Mouse (Mus musculus) 3134 (cell line): Measurements from ENCODE around the gene Tuba1a.

Experiments
- DNase-seq: peaks from one replicate; pipeline ENCODE4 v3.0.0-alpha.2; 2011; ENCODE audit warnings: low spot score; ENCODE audit not compliant: insufficient read length; ENCODE audit errors: extremely low read depth

The Tuba1a gene

DNA sequence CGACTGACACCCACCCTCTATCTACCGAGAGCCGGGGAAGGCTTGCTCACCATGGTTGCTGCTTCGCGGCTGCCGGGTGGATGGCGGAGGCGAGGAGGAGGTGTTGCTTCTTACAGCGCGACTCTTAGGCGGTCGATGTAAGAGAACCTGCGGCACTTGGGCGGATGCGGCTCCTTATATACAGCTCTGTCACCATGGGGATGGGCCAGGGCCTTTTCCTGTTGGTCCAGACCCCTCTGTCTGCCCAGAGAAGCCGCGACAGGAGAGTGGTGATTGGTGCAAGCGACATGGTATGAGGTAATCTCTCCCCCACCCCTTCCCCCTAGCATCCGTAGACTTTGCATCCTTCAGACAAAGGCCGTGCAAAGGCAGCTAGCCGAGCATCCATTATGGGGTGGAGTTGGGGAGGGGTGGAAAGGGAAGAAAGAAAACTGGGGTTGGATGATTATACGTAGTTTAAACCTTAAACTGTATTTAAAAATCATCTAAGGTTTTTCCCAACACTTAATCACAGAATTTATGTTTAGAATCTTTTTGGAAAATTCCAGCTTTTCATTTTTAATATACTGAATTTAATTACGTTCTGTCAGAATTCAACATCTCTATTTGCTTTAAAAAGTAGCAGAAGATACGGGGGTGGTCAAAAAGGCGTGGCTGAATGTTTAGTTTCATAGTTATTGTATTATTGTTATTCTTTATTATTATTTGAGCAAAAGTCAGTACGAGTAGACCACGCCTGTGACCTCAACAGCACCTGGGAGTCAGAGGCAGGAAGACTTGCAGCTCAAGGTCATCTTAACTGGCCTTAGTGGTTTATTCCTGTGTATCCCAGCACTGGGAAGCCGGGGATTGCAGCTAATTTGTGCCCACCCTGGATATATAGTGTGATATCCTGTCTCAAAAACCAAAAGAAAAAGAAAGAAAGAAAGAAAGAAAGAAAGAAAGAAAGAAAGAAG is at the start of gene Tuba1a, which contains the start of gene Gm49450:
Gene Tuba1a (minus strand): TSS at position 303 of the 956 bp plus-strand sequence.
Gene Gm49450 (minus strand): TSS at position 151 of the 956 bp plus-strand sequence.
- DNase-seq = peak; percentile 91

DNA sequence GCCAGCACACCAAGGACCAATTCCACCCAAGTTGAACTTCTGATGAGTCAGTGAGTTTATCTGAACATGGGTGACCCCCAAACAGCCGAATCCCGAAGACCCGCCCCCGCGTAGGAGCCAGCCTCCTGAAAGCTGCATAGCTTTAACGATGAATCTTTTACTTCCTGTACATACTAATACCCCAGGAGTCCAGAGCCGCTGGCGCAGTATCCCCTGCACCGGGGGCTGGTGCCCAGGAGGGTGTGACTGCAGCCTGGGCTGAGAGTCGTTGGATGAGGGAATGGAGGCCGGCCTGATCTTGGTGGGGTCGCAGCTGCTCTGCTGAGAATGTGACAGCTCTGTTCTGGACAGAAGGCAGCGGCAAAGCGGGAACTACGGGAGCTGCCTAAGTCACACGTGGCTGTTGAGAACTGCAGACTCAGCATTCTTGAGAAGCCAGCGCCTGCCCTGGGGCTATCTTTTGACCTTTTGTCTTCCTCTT is 48.0 kb upstream of the Tuba1a start:
- DNase-seq = no peak

DNA sequence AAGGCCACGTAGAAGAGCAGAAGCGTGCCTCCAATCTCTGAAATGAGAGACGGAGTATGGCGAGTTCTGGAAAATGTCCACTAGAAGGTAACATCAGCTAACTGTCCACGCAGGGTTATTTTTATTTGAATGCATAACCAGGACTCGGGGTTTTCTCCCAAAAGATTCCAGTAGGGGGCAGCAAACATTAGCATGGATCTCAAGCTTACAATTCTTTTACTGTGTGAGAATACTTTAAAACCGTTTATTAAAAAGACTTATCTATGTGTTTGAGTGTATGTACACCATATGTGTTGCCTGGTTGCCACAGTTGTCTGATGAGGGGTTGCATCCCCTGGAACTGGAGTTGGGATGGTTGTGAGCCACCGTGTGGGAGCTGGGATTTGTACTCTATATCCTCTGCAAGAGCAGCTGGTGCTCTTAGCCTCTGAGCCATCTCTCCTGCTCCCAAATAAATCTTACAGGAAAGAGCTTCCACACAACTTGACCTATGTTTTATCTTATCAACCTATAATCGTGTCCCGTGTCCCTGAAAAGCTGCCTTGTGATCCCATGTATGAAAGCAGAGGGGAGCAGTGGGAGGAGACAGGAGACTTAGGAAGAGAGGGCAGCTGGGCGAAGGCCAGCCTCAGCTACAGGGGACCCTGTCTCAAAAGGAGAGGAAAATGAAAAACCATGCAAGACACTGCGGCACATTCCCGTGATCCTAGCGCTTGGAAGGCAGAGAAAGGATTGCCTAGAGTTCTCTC is 47.2 kb upstream of the Tuba1a start:
- DNase-seq = no peak

DNA sequence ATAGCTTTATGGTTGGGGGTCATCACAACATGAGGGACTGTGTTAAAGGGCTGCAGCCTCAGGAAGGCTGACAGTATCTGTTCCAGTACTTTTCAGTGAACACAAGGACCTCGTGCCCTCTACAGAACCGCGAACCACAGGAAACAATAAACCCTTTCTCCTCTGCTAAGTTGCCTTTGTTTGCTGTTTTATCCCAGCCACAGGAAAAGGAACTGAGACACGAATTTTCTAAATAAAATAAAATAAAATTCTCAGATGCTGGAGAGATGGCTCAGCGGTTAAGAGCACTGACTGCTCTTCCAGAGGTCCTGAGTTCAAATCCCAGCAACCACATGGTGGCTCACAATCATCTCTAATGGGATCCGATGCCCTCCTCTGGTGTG is 45.3 kb upstream of the Tuba1a start:
- no peak for DNase-seq

DNA sequence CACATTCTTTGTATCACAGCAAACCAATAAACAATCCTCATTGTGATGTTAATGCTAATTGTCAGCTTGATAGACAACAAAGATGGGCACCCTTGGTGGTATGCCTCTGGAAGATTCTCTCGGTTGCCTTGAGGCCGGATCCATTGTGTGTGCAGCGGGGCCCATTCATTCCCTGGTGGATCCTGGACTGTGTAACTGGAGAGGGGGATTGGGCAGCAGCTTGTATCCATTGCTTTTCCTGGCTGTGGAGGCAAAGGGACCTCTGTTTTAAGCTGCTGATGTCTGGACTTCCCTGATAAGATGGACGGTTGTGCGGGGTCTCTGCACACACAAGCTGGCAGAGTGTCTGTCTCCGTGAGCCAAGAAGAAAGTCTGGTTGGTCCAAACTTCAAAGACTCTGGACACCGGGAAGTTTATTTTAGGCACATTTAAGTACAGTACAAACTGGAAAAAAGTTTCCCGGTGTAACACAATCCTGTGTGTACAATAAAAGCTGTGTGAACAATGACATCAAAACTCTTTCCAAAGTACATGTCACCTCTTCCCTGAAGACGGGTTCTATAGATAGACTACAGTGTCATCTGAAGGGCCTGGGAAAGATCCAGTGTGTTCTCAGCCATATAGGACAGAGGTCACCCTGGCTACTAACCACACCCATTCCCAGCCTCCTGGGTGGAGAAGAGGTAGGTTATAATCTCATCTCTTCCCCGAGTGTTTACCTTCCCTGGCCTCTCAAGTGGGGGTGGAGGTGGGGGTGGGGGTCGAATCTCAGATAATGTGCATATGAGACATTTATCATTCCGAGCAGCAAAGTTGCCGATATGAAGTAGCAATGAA is 44.7 kb upstream of the Tuba1a start:
- DNase-seq = no peak

DNA sequence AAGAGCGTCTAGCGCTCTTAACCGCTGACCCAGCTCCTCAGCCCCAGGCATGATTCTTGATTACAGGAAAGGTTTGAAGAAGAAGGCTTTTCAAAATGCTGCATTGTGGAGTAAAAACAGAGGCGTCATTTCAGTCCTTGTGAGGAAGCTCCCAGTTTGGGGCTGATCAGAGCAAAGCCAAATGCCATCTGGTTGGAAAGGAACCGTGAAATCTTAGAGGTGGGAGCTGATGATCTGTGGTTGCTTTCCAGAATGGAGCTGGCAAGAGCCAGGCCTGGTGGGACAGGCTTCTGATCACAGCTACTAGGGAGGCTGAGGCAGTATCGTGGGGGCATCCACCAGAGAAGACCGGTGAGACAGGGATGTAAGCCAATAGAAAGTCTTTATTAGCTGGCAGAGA is 43.3 kb upstream of the Tuba1a start:
- DNase-seq = no peak

DNA sequence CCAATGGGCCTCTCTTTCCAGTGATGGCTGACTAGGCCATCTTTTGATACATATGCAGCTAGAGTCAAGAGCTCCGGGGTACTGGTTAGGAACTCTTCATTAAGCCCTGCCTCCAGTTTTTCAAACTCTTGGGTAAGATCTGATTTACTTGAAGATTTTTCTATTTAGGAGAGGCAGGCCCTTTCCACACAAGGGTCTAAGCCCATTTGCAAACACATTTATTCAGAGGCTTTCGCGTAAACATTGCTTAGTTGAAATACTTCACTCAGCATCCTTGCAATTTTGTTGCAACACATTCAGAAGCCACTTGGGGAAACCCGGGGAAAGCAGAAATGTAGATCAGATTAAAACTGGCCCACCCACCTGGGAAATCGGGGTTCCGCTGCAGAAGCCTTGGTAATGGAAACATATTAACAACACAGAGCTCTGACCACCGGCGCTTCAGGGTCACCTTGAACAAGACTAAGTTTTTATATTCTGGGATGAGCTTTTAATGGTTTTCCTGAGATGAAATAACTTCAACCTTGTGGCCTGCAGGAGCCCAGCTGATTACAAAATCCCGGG is 41.5 kb upstream of the Tuba1a start:
- DNase-seq = no peak

DNA sequence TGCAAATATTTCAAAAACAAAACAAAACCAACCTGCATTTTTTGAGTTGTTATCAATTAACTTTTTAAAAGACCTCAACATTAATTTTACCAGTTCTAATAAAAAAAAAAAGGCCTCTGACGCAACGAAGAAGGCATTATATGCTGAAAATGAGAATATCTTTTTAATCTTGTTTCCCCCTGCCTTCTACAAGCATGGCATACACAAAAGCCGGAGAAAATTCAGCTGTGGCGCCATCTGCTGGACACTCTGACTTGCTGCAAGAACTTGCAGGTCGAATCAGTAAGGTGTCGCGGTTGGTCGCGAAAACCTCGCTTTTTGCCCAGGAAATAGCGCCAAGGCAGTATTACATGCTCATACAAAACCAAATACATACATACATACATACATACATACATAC is 40.4 kb upstream of the Tuba1a start:
- peak; percentile 58 for DNase-seq

DNA sequence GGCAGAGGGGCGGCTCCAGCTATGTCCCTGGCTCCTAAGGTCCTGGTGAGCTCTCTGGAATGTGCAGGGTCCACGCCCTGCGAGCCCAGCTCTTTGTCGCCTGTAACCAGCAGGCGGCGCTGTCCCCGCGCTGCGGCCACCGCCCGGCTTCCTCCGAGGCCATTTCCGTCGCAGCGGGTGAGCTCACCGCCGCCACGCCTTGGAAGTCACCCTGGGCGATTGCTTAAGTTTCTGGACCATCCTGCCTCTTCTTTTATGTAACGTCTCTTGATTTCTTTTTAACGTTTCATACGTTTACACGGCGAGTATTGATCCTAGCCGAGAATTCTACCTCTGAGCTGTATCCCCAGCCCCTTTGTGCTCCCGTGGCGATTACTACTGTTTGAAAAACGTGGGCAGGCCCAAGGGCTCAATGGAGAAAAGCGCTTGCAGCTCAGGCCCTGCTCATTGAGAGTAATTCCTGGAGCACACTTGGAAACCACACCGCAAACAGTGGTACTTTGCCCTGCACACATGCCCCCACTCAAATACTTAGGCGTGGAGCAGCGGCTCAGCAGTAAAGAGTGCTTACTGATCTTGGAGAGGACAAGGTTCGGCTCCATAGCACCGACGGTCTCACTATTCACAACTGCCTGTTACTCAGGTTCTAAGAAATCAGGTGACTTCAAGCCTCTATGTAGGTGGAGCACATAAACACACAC is 39.7 kb upstream of the Tuba1a start:
- peak; percentile 99 for DNase-seq

DNA sequence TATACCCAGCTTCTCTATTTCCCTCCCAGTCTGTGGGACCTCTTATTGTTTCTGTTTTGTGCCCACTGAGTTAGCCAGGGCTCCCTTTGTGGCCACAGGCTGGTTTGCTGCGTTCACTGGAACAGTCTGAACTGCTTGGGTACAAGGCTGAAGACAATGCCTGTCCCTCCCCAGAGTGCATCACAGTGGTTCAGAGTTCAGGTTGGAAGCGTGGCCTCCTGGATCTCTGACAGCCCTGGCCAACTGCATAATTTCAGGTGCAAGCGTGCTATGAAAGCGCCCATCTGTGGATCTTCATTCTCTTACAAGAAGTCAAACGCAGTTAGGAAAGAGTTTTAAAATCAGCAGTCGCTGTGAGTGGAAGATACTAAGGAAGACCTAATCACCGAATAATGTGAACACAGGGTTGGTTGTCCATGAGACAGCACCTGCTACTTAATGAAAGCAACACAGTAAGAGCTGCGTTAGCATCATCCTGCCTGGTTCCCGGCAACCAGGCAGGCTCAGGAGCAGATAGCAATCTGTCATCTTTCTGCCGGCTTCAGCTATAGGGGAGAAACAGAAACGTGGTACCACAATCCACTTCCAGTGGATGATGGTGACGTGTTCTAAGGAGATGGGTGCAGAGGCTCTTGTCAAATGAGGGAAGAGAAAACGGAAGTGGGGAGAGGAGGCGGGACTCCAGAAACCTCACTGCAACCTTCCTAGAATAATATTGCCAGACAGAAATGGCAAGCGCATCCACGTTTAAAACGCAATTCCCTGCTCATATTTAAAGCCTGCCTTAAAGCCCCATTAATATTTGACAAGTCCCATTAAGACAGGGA is 38.8 kb upstream of the Tuba1a start:
- peak; percentile 62 for DNase-seq

DNA sequence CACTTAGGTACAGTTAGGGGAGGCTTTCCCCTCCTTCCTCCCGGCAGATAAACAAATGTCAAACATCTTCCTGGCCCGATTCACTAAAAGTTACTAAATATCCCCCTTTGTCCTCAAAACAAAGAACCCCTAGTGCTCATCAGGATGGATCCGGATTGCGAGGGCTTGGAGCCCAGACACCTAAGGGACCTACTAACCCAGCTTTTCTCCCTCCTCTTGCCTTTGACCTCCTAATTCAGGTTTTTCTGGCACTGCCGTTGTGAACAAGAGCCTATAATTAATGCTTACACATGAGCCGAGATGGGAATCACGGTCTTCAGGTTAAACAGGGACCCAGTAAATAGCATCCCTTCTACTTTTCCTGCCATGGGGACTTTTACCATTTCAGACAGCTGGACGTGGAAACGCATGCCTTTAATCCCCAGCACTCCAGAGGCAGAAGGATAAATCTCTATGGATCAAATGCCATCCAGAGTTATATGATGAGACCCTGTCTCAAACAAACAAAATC is 38.1 kb upstream of the Tuba1a start:
- no peak for DNase-seq

DNA sequence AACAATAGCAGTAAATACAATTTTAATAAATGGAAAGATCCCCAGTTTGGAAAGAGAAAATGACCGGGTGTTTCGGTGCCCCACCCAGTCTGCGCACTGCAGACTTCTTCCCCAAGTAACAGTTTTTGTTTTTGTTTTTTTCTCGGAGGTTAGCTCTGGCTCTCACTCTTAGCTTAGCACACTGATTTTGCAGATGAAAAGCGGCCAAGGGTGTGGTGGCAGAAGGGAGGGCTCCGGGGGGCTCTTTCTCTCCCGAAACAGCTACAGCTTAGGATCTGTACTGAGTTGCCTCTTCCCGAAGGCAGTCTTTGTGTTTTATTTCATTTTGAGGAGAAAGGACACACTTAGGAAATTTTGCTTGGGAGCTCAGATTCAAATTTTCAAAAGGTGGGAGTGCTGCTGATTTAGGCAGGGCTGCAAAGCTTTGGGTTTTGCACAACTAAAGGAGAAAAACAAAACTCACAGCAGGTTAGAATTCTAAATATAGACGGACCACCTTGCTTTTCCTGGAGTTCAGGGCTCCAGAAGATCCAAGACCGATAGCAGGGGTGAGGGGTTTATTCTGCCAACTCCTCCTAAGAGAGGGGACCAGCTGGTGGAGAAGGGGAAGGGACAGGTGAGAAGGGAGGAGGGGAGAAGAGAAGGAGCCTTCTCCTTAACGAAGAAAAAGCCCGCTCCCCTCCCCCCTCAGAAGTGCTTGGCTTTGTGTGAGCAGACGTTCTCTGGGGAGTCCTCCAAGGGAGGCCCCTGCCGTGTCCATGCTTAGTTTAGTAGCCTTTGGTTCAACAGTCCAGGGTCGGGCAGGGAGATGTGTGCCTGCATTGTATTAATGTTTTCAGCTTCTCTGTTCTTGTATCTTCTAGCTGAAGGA is 37.4 kb upstream of the Tuba1a start:
- DNase-seq = no peak

DNA sequence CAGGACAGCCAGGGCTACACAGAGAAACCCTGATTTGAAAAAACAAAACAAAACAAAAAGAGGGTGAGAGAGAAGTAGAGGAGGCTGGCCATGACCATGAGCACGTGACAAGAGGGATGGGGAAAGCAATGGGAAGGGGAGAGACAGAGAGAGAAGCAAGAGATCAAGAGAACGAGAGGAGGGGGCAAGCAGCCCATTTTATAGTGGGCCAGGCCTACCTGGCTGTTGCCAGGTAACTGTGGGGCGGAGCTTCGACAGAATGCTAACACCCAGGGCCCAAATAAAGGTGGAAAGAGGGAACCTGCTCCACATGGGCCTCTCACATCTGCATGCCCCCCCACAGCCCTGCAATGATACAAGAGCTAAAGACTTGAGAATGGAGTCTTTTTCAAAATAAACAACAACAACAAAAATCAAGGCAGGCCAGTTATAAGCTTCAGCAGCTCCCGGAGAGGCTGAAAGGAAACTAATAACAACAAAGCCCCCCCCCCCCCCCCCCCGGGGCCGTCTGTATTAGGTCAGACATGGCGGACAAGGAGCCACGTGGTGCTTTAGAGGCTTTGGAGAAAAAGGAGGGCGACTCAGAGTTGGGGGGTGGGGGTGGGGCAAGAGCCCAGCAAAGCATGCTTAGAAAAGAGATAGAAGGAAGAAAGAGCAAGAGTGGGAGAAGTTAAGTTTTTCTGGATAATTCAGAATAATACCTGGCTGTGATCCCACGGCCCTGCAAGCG is 36.4 kb upstream of the Tuba1a start:
- DNase-seq = no peak

DNA sequence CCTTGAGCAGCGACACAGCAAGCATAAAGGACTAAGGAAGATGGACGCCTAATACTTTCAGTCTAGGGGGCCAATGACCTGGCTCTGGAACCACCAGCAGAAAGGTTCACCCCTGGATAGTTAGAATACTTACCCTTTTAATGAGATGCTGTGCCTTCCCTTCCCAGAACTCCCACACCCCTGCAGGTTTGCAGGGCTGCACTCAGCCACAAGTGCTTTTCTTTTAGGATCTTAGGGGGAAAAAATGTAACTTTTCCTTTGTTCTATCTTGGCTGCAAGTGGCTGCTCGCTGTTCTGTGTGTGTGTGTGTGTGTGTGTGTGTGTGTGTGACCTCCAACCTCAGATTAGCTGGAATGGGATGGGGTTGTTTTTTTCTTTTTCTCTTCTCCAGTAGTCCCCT is 35.3 kb upstream of the Tuba1a start:
- DNase-seq = no peak

DNA sequence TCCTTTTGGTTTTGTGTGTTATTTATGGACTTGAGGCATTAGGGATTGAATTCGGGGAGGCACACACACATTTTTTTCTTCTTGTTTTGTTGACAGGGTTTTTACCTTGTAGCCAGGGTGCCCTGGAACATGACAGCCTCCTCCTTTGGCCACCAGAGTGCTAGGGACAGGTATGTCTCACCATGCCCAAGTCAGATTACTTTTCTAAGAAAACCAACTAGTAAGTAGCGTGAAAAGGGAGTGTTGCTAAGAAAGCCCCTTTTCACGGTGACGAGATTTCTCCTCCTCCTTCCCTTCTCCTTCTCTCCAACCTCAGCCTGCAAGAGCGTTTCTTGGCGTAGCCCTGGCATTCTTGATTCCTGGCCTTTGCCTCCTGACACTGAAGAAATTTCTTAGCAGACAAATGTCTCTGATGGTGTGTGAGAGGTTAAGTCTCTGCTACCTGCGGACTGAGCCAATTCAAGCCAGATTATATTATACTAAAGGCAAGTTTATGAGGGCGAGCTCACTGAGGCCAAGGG is 34.2 kb upstream of the Tuba1a start:
- DNase-seq = no peak

DNA sequence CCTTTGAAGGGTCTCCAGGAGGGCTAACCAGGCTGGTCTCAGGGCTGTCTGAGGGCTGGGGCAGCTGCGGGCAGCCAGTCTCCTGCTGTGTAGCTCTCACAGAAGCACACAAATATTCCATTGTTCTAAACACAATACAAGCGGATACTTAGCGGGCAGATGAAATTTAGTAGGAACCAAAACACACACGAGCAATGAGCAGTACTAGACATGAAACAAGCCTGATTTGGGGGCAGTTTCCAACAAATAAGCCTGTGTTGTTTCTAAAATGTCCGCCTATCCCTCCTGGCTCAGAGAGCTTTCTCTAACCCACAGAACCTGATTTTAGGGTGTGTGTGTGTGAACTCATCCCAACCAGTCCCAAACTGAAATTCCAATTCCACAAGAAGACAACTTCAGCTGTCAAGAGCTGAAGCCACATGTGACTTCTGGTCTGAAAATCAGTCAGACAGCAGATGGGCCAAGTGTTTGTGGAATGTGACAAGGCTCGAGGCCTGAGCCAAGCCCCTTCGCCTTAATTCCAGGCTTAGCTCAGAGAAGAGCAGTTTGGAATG is 33.7 kb upstream of the Tuba1a start:
- no peak for DNase-seq
